Mouse (Mus musculus) Patski (cell line): ENCODE data around the gene Gm4177. TPM values are rescaled to one million over a fixed set of nuclear protein-coding genes. Genes with fewer than 3 reads are reported as not detected.
"Not testable (repeated sequence)": the region's sequence is repeated elsewhere in the genome, so short reads cannot be mapped to it uniquely, and the experiment has no call there.

Source experiments
- ATAC-seq: fragments of 100-300 bp; one replicate; pipeline ENCODE4 v1.8.0; 2021
- CTCF ChIA-PET: fragments of 350-600 bp; sonication (Branson Sonifier 250); formaldehyde crosslinking; loops from one replicate; lab custom pipeline; 2022; ENCODE audit warnings: inconsistent platforms; lab: Charles Lee
- POLR2A ChIA-PET: fragments of 350-600 bp; sonication (Branson Sonifier 250); formaldehyde crosslinking; loops from one replicate; lab custom pipeline; 2022; ENCODE audit warnings: antibody characterized with exemption, inconsistent platforms; lab: Charles Lee
- DNase-seq: peaks from one replicate; pipeline ENCODE4 v3.0.0-alpha.2; 2011; ENCODE audit warnings: low read depth, low spot score
- H3K27me3 ChIP-seq: fragments of 371-371 bp; one replicate; pipeline ENCODE4 v1.5.1; 2021
- in situ Hi-C: fragments of 300-500 bp; cut with MboI; formaldehyde crosslinking; loops from 3 replicates; pipeline ENCODE4 v1.11.1; 2018; ENCODE audit warnings: low pct_unique_long_range_greater_than_20kb, mixed read lengths
- polyA plus RNA-seq: library from polyadenylated mRNA; unstranded; gene quantifications from one replicate; pipeline ENCODE4 v1.2.3, GENCODE M21; 2021

The Gm4177 gene
- polyA plus RNA-seq, result not detected

DNA sequence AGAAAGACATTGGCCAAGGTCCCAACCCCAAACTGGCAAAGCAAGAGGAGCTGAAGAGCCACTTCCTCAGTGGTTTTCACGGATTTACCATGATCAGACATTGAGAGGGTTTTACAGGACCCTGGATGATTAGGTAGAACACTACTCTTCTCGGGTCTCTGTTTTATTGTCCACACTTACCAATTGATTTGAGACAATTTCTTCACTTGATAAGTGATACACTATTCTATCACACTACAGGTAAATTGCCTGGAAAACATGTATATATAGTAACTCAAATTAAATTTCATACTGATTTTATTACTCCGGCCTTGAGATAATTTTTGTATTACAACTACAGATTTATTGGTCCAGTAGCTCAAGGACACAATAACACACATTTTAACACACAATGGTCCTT lies at the start of gene Gm4177:
Gene Gm4177 (minus strand): TSS at position 101 of the 400 bp plus-strand sequence.
- DNase-seq, ATAC-seq, POLR2A ChIA-PET, in situ Hi-C loops, CTCF ChIA-PET, H3K27me3 ChIP-seq: not testable (repeated sequence)

DNA sequence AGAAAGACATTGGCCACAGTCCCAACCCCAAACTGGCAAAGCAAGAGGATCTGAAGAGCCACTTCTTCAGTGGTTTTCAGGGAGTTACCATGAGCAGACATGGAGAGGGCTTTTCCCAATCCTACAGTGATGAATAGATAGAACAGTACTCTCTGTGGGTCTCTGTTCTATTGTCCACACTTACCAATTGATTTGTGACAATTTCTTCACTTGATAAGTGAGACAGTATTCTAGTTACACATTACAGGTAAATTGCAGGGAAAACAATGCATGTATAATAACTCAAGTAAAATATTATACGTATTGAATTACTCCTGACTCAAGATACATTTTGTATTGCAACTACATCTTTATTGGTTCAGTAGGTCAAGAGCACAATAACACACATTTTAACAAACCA lies 47.6 kb upstream of the Gm4177 start, which contains the start of gene Gm5725:
Gene Gm5725 (minus strand): TSS at position 101 of the 400 bp plus-strand sequence.
- ATAC-seq, POLR2A ChIA-PET, CTCF ChIA-PET, DNase-seq, in situ Hi-C loops, H3K27me3 ChIP-seq: not testable (repeated sequence)

GRCm38 (mm10) chr7:21832051-21832450 lies 35.5 kb upstream of the Gm4177 start, which contains the start of gene Vmn1r135:
TSS of gene Vmn1r135 (plus strand) at chr7:21832351.
- CTCF ChIA-PET, H3K27me3 ChIP-seq, POLR2A ChIA-PET, DNase-seq, in situ Hi-C loops, ATAC-seq: not testable (repeated sequence)

- in situ Hi-C loops, result not testable (repeated sequence)
Observed at GRCm38 (mm10) chr7:21761375-21761774, 35.2 kb downstream of the Gm4177 start, which contains the start of gene Gm4175. TSS of gene Gm4175 (minus strand) at chr7:21761475.

More at GRCm38 (mm10) chr7:21761375-21761774, 35.2 kb downstream of the Gm4177 start, which contains the start of gene Gm4175:
- POLR2A ChIA-PET, H3K27me3 ChIP-seq, CTCF ChIA-PET, DNase-seq, ATAC-seq: not testable (repeated sequence)

Other genes starting within 250 kb of the Gm4177 start
- not detected for gene Vmn1r132, start 182.6 kb downstream of the Gm4177 start, polyA plus RNA-seq
- not detected for gene Gm4175, start 35.3 kb downstream of the Gm4177 start, polyA plus RNA-seq
- gene Vmn1r135, start 35.6 kb upstream of the Gm4177 start, polyA plus RNA-seq, result not detected
- not detected for gene Gm5725, start 47.5 kb upstream of the Gm4177 start, polyA plus RNA-seq
- not detected for gene Gm5891, start 124.6 kb upstream of the Gm4177 start, polyA plus RNA-seq
- not detected for gene Vmn1r137, start 197.9 kb upstream of the Gm4177 start, polyA plus RNA-seq
- gene Vmn1r138, start 232.2 kb upstream of the Gm4177 start, polyA plus RNA-seq, result not detected